Comparison of ENCODE assay signal across 9 mouse cellular contexts in the genomic region with DNA sequence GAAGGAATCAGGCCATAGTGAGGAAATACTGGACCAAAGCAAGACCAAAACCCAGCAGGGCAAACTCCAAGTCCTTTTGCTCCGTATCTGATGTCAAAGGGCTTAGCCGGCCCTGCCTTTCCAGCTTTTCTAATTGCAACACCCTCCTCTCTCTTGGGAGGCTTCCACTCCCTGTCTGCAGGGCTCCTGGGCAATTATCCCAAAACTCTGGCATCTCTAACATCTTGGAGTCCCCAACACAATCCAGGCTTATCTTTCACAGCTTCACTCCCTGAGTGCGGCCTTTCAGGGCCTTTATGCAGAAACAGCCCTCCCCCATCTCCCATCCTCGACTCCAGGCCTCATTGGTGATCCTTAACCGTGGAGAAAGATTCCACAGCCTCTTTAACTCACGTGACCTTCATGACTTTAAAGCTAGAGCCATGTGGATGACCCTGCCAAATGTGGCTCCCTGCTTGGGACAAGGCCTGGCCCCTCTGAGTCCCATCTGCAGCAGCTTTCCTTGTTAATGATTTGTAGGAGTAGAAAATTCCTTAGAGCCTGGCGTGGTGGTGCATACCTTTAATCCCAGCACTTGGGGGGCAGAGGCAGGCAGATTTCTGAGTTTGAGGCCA. TPM values are rescaled to one million over a fixed set of nuclear protein-coding genes. Genes with fewer than 3 reads are reported as not detected.
DNase-seq lines count a peak whose midpoint lies in the region; ATAC-seq and TF ChIP-seq lines count a peak whose summit lies in the region.
"Had no signal": no experiment of that assay in that cellular context is flagged by ENCODE, and none has a peak within 500 bp of the region (broad histone marks: within the 10 kb centered on the region; RNA-seq: fewer than 3 reads in every experiment).

No protein-coding gene starts in this region.

- H3K4me3 ChIP-seq in limb, embryonic 12.5 days (replicated peaks) = no peak overlapping the region
- no peak overlapping the region for H3K4me3 ChIP-seq in limb, embryonic 10.5 days
- H3K4me3 ChIP-seq in heart, embryonic 10.5 days = no peak overlapping the region
- no peak overlapping the region for H3K4me3 ChIP-seq in liver, postnatal 0 days (ENCODE audit: low read depth, low read length)
- H3K4me3 ChIP-seq in cerebellum, adult 2 months (replicated peaks; ENCODE audit: insufficient read depth, low read depth, low read length) = no peak overlapping the region
- H3K4me3 ChIP-seq: embryonic facial prominence, embryonic 13.5 days had no signal

- no peak for TF ChIP-seq POLR2A in cerebellum, adult 2 months (IDR thresholded peaks at IDR 0.05; ENCODE audit: borderline replicate concordance, insufficient read depth, low read length)

- TF ChIP-seq EP300 in liver, postnatal 0 days (IDR thresholded peaks at IDR 0.05; ENCODE audit: low read depth) = no peak

- H3K9me3 ChIP-seq in limb, embryonic 12.5 days = no peaks in the 10 kb centered on the region
- H3K9me3 ChIP-seq in limb, embryonic 10.5 days (replicated peaks) = no peaks in the 10 kb centered on the region
- no peaks in the 10 kb centered on the region for H3K9me3 ChIP-seq in heart, embryonic 10.5 days
- H3K9me3 ChIP-seq in liver, postnatal 0 days (ENCODE audit: low read length) = no peaks in the 10 kb centered on the region
- H3K9me3 ChIP-seq: embryonic facial prominence, embryonic 13.5 days had no signal

- no peak for TF ChIP-seq CTCF in liver, postnatal 0 days (IDR thresholded peaks at IDR 0.05; ENCODE audit: low read depth)
- no peak for TF ChIP-seq CTCF in cerebellum, adult 2 months (IDR thresholded peaks at IDR 0.05; ENCODE audit: borderline replicate concordance, insufficient read depth, low read depth, low read length)

- no peak overlapping the region for H3K4me2 ChIP-seq in limb, embryonic 12.5 days
- no peak overlapping the region for H3K4me2 ChIP-seq in liver, postnatal 0 days (ENCODE audit: low read depth, low read length)
- H3K4me2 ChIP-seq: embryonic facial prominence, embryonic 13.5 days had no signal

- 58% methylated on average over 7 of the region's 7 CpGs for WGBS in limb, embryonic 12.5 days
- WGBS in limb, embryonic 10.5 days = 64% methylated on average over 7 of the region's 7 CpGs
- WGBS in heart, embryonic 10.5 days = 33% methylated on average over 7 of the region's 7 CpGs
- 52% methylated on average over 7 of the region's 7 CpGs for WGBS in liver, postnatal 0 days (ENCODE audit: insufficient replicate concordance)
- WGBS in cerebellum, adult 2 months = 38% methylated on average over 7 of the region's 7 CpGs

- no peaks in the 10 kb centered on the region for H3K36me3 ChIP-seq in limb, embryonic 12.5 days
- H3K36me3 ChIP-seq in limb, embryonic 10.5 days = no peaks in the 10 kb centered on the region
- no peaks in the 10 kb centered on the region for H3K36me3 ChIP-seq in heart, embryonic 10.5 days
- H3K36me3 ChIP-seq in liver, postnatal 0 days (replicated peaks; ENCODE audit: insufficient read depth, low read length) = no peaks in the 10 kb centered on the region
- H3K36me3 ChIP-seq: embryonic facial prominence, embryonic 13.5 days had no signal

- H3K4me1 ChIP-seq in limb, embryonic 12.5 days (replicated peaks) = no peaks in the 10 kb centered on the region
- H3K4me1 ChIP-seq in limb, embryonic 10.5 days = no peaks in the 10 kb centered on the region
- H3K4me1 ChIP-seq in heart, embryonic 10.5 days = peaks cover 5% of the 10 kb centered on the region; the same call in 1 of the 2 replicates
- peaks cover 2% of the 10 kb centered on the region; the same call in 1 of the 2 replicates for H3K4me1 ChIP-seq in liver, postnatal 0 days (ENCODE audit: insufficient read depth)
- no peaks in the 10 kb centered on the region for H3K4me1 ChIP-seq in cerebellum, adult 2 months (ENCODE audit: control insufficient read depth, insufficient read depth, low read length)
- H3K4me1 ChIP-seq: embryonic facial prominence, embryonic 13.5 days had no signal

- no peak for DNase-seq in limb, embryonic 10.5 days (ENCODE audit: low spot score)
- peak; percentile 98 for DNase-seq in R1 (ENCODE audit: low read depth, low spot score)
- DNase-seq in heart, embryonic 10.5 days (ENCODE audit: low spot score) = peak; percentile 68
- DNase-seq in liver, postnatal 0 days = no peak
- DNase-seq in frontal cortex, postnatal 14 days (ENCODE audit: low spot score in 2 of 2) = no peak
- DNase-seq in cerebellum, adult 2 months = no peak

- no peaks in the 10 kb centered on the region for H3K27me3 ChIP-seq in limb, embryonic 12.5 days
- H3K27me3 ChIP-seq in limb, embryonic 10.5 days (ENCODE audit: low read depth, poor library complexity, severe bottlenecking) = no peaks in the 10 kb centered on the region
- H3K27me3 ChIP-seq in heart, embryonic 10.5 days (ENCODE audit: insufficient read depth, poor library complexity, severe bottlenecking) = no peaks in the 10 kb centered on the region
- H3K27me3 ChIP-seq in liver, postnatal 0 days (ENCODE audit: insufficient read depth, low read length) = no peaks in the 10 kb centered on the region
- H3K27me3 ChIP-seq in cerebellum, adult 2 months (ENCODE audit: control insufficient read depth, insufficient read depth, low read length) = no peaks in the 10 kb centered on the region
- H3K27me3 ChIP-seq: embryonic facial prominence, embryonic 13.5 days had no signal

- no peak overlapping the region for H3K9ac ChIP-seq in limb, embryonic 12.5 days (replicated peaks)
- no peak overlapping the region for H3K9ac ChIP-seq in liver, postnatal 0 days (replicated peaks)
- H3K9ac ChIP-seq: embryonic facial prominence, embryonic 13.5 days had no signal

- H3K27ac ChIP-seq in limb, embryonic 12.5 days = 0 out of 2 replicates have a peak overlapping the region, but pooled peaks have one; percentile 23
- no peak overlapping the region for H3K27ac ChIP-seq in limb, embryonic 10.5 days
- no peak overlapping the region for H3K27ac ChIP-seq in heart, embryonic 10.5 days
- no peak overlapping the region for H3K27ac ChIP-seq in liver, postnatal 0 days (ENCODE audit: low read depth)
- H3K27ac ChIP-seq in cerebellum, adult 2 months (ENCODE audit: insufficient read depth, low read length) = no peak overlapping the region
- H3K27ac ChIP-seq: embryonic facial prominence, embryonic 13.5 days had no signal

- ATAC-seq in limb, embryonic 12.5 days (ENCODE audit: insufficient number of reproducible peaks, insufficient read depth, low FRiP score, low TSS enrichment, low read depth) = no peak
- ATAC-seq in liver, postnatal 0 days = peak; percentile 29; the same call in 1 of the 2 replicates
- ATAC-seq: intestine, embryonic 16.5 days had no signal

RNA-seq across cellular contexts. Expression of a gene that starts 11.2 kb away (rescaled TPM):
- polyA plus RNA-seq in limb, embryonic 12.5 days (2016; fragmentation: Nextera tagmentation; extraction: Ambion mirVana) = 39.7 and 42.7 TPM in 2 replicates
- 37.9 and 40.1 TPM in 2 replicates for polyA plus RNA-seq in limb, embryonic 10.5 days (2016; fragmentation: Nextera tagmentation; extraction: Ambion mirVana)
- polyA plus RNA-seq in heart, embryonic 10.5 days (2016; fragmentation: Nextera tagmentation; extraction: Ambion mirVana) = 43.2 and 46.3 TPM in 2 replicates
- 13.4 and 15.6 TPM in 2 replicates for polyA plus RNA-seq in liver, postnatal 0 days (2015; fragmentation: Nextera tagmentation; extraction: Ambion mirVana)
- 45.8 and 46.4 TPM in 2 replicates for polyA plus RNA-seq in cerebellum, adult 2 months (2012; rRNA removed)

Comparison
In these comparisons a context has a peak if more than half of its experiments do, and no peak if none do; other contexts are left out.
1. DNase-seq: peak in R1 (single experiment) and heart, embryonic 10.5 days (single experiment); none in limb, embryonic 10.5 days (single experiment), liver, postnatal 0 days (single experiment), frontal cortex, postnatal 14 days (0 of 2) and cerebellum, adult 2 months (0 of 2).